Mouse (Mus musculus): ENCODE data around the gene Tns4.

Gene Tns4

GRCm38 (mm10) chr11:99089077-99089601 lies at the start of gene Tns4:
TSS of gene Tns4 (minus strand) at chr11:99089306.
- no peak for DNase-seq

GRCm38 (mm10) chr11:99137385-99137784 lies 48.3 kb upstream of the Tns4 start:
- no peak for DNase-seq

- no peak for DNase-seq
Measured at GRCm38 (mm10) chr11:99136961-99137360, 47.9 kb upstream of the Tns4 start.

GRCm38 (mm10) chr11:99136361-99136760 lies 47.3 kb upstream of the Tns4 start:
- peak; percentile 84 to 94 for DNase-seq

- no peak for DNase-seq
Measured at GRCm38 (mm10) chr11:99135047-99135440, 45.9 kb upstream of the Tns4 start.

GRCm38 (mm10) chr11:99134266-99135046 lies 45.4 kb upstream of the Tns4 start:
- DNase-seq, result no peak

- DNase-seq, result no peak
Measured at GRCm38 (mm10) chr11:99133285-99133897, 44.3 kb upstream of the Tns4 start.

- DNase-seq, result no peak
Measured at GRCm38 (mm10) chr11:99132091-99132730, 43.1 kb upstream of the Tns4 start.

- no peak for DNase-seq
Measured at GRCm38 (mm10) chr11:99131463-99131840, 42.3 kb upstream of the Tns4 start.

- DNase-seq, result no peak
Measured at GRCm38 (mm10) chr11:99130736-99131462, 41.8 kb upstream of the Tns4 start.

- DNase-seq, result no peak
Measured at GRCm38 (mm10) chr11:99129287-99129686, 40.2 kb upstream of the Tns4 start.

GRCm38 (mm10) chr11:99127785-99128682 lies 38.9 kb upstream of the Tns4 start:
- no peak for DNase-seq

- no peak for DNase-seq
Measured at GRCm38 (mm10) chr11:99126482-99127253, 37.6 kb upstream of the Tns4 start.

- DNase-seq, result no peak
Measured at GRCm38 (mm10) chr11:99124635-99125029, 35.5 kb upstream of the Tns4 start.

GRCm38 (mm10) chr11:99123977-99124634 lies 35.0 kb upstream of the Tns4 start:
- DNase-seq, result no peak

- no peak for DNase-seq
Measured at GRCm38 (mm10) chr11:99122703-99123102, 33.6 kb upstream of the Tns4 start.

GRCm38 (mm10) chr11:99121218-99121631 lies 32.1 kb upstream of the Tns4 start:
- DNase-seq, result no peak

- no peak for DNase-seq
Measured at GRCm38 (mm10) chr11:99120524-99121217, 31.6 kb upstream of the Tns4 start.

GRCm38 (mm10) chr11:99118963-99119362 lies 29.9 kb upstream of the Tns4 start:
- no peak for DNase-seq

GRCm38 (mm10) chr11:99118420-99118819 lies 29.3 kb upstream of the Tns4 start:
- DNase-seq, result no peak

All from thymus, adult 18-20 months (tissue).